Mouse (Mus musculus) heart, embryonic 16.5 days (tissue): Measurements from ENCODE around the gene Gse1. TPM values are rescaled to one million over a fixed set of nuclear protein-coding genes. Genes with fewer than 3 reads are reported as not detected.

ENCODE experiments used
- ATAC-seq: fragments of 200-750 bp; cut with Nextera tagmentation; replicated peaks from 2 replicates; pipeline ENCODE4 v1.8.0; 2017; ENCODE audit warnings: moderate number of reproducible peaks; ENCODE audit not compliant: insufficient read depth, low FRiP score; ENCODE audit errors: extremely low read depth
- H3K27ac ChIP-seq: fragments of 300-500 bp; sonication (generic); 2 replicates; pipeline ENCODE4 v1.5.1; 2014; ENCODE audit warnings: mild to moderate bottlenecking, low read length, control low read depth, moderate library complexity
- H3K27me3 ChIP-seq: fragments of 300-500 bp; sonication (generic); 2 replicates; pipeline ENCODE4 v1.6.1; 2014; ENCODE audit warnings: low read length, mixed read lengths; ENCODE audit not compliant: control insufficient read depth, insufficient read depth
- H3K36me3 ChIP-seq: fragments of 300-500 bp; sonication (generic); 2 replicates; pipeline ENCODE4 v1.6.1; 2014; ENCODE audit not compliant: control insufficient read depth, insufficient read depth
- H3K4me1 ChIP-seq: fragments of 300-500 bp; sonication (generic); 2 replicates; pipeline ENCODE4 v1.6.1; 2014; ENCODE audit warnings: low read length, mixed read lengths; ENCODE audit not compliant: control insufficient read depth, insufficient read depth
- H3K4me2 ChIP-seq: fragments of 300-500 bp; sonication (generic); 2 replicates; pipeline ENCODE4 v1.6.1; 2014; ENCODE audit warnings: low read depth, mild to moderate bottlenecking, control low read depth, low read length
- H3K4me3 ChIP-seq: fragments of 300-500 bp; sonication (generic); 2 replicates; pipeline ENCODE4 v1.5.1; 2014; ENCODE audit warnings: mild to moderate bottlenecking, control low read depth, low read length
- H3K9ac ChIP-seq: fragments of 300-500 bp; sonication (generic); 2 replicates; pipeline ENCODE4 v1.6.1; 2014; ENCODE audit warnings: low read length, control low read depth
- H3K9me3 ChIP-seq: fragments of 300-500 bp; sonication (generic); replicated peaks from 2 replicates; pipeline ENCODE4 v1.6.1; 2016; ENCODE audit warnings: low read length; ENCODE audit not compliant: control insufficient read depth
- WGBS: fragments of 180-500 bp; shearing (Covaris S2); extraction: QIAGEN DNeasy Blood & Tissue Kit; methylation state at CpG from one replicate; pipeline ENCODE4 v1.1.7; 2014; 5-methylcytosine and 5-hydroxymethylcytosine counted together
- polyA plus RNA-seq: library from polyadenylated mRNA; unstranded; fragments of >200 nt; fragmentation: Nextera tagmentation; extraction: Ambion mirVana; gene quantifications from 2 replicates; pipeline ENCODE4 v1.2.1, GENCODE M21; 2015

The Gse1 gene
- polyA plus RNA-seq, 1 experiment from 2014 or later = 7.7 TPM

GRCm38 (mm10) chr8:120563851-120564837, 335.9 kb downstream of the Gse1 start:
- no peaks in the 10 kb centered on the region for H3K9me3 ChIP-seq
- H3K27ac ChIP-seq = peak overlapping the region; percentile 92
- H3K27me3 ChIP-seq = no peaks in the 10 kb centered on the region
- 8% methylated on average over 20 of the region's 20 CpGs for WGBS
- peaks cover 25% of the 10 kb centered on the region for H3K36me3 ChIP-seq
- peaks cover 59% of the 10 kb centered on the region for H3K4me1 ChIP-seq
- H3K4me3 ChIP-seq = no peak overlapping the region
- H3K4me2 ChIP-seq = peak overlapping the region; percentile 44
- H3K9ac ChIP-seq = peak overlapping the region; percentile 39
- ATAC-seq = peak; percentile 68

DNA sequence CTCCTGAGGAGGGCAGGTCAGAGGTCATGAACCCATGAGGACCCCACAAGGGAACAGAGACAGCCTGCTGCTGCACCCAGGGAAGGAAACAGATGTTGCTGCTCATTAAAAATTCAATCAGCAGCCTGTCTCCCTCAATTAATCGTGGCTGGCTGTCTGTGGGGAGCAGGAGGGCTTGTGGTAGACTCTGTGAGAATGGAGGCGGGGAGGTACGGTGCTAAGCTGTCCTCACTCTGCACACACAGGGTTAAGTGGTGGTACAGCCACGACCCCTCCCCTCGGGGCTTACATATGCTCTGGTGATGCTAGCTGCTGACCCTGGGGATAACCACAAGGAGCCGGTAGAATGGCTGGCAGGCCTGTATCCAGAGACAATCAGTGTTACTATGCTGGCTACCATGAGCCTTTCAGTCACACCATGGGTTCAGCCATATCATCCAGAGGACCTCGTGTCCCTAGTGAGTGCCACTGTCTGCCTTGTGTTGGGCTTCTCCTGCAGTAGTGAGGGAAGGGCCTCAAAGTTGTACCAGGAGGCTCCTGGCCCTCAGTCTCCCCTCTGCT, 337.0 kb downstream of the Gse1 start:
- H3K9ac ChIP-seq = peak overlapping the region; percentile 14; the same call in 1 of the 2 replicates
- 38% methylated on average over 7 of the region's 7 CpGs for WGBS
- H3K36me3 ChIP-seq = peaks cover 30% of the 10 kb centered on the region
- peak overlapping the region; percentile 37; the same call in 1 of the 2 replicates for H3K27ac ChIP-seq
- H3K4me3 ChIP-seq = no peak overlapping the region
- H3K27me3 ChIP-seq = no peaks in the 10 kb centered on the region
- peaks cover 52% of the 10 kb centered on the region for H3K4me1 ChIP-seq
- no peak for ATAC-seq
- H3K4me2 ChIP-seq = no peak overlapping the region
- no peaks in the 10 kb centered on the region for H3K9me3 ChIP-seq

DNA sequence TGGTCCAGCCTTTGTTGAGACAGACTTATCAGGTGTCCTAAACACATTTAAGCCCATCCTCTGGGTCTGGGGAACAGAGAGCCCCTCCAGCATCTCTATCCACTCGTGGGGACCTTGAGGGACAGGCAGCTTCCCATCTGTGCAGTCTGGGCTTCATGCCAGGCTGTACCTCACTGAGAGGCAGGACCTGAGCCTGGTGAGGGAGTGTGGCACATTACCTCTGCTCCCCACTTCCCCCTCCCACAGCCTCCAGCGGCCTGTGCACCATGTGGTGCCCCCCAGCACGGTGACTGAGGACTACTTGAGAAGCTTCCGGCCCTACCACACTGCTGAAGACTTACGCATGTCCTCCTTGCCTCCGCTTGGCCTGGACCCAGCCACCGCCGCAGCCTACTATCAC, 338.4 kb downstream of the Gse1 start:
- Histone ChIP-seq H3K9me3 (no peaks in the 10 kb centered on the region), H3K4me3 (no peak overlapping the region), H3K9ac (no peak overlapping the region), H3K27ac (no peak overlapping the region), H3K36me3 (peaks cover 41% of the 10 kb centered on the region), H3K4me2 (no peak overlapping the region), H3K27me3 (no peaks in the 10 kb centered on the region), H3K4me1 (peaks cover 42% of the 10 kb centered on the region)
- no peak for ATAC-seq
- WGBS = 80% methylated on average over 8 of the region's 8 CpGs

- H3K4me2 ChIP-seq = no peak overlapping the region
- peaks cover 47% of the 10 kb centered on the region for H3K36me3 ChIP-seq
- no peaks in the 10 kb centered on the region for H3K27me3 ChIP-seq
- no peak for ATAC-seq
- H3K9ac ChIP-seq = no peak overlapping the region
- no peak overlapping the region for H3K4me3 ChIP-seq
- WGBS = 95% methylated on average over 17 of the region's 17 CpGs
- H3K4me1 ChIP-seq = peaks cover 31% of the 10 kb centered on the region
- no peak overlapping the region for H3K27ac ChIP-seq
- no peaks in the 10 kb centered on the region for H3K9me3 ChIP-seq
Measured at GRCm38 (mm10) chr8:120567731-120568130, 339.5 kb downstream of the Gse1 start.

DNA sequence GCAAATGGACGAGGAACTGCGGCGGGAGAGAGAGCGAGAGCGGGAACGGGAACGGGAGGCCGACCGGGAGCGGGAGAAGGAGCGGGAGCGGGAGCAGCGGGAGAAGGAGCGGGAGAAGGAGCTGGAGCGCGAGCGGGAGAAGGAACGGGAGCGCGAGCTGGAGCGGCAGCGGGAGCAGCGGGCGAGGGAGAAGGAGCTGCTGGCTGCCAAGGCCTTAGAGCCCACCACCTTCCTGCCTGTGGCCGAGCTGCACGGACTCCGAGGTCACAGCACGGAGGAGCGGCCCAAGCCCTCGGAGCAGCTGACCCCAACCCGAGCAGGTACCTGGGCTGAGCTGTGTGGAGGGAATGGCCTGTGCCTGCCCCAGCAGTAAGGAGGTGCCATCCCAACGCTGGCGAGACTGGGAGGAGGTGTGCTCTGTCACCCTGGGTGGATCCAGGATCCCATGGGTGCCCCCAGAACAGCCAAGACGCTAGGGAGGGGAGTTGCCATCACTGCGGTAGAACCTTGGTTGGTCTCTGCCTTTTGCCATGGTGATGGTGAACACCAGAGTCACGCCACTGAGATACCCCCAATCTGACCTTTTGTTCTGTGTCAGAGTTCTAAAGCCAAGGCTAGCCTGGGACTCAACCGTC, 340.0 kb downstream of the Gse1 start:
- H3K4me3 ChIP-seq = no peak overlapping the region
- H3K9ac ChIP-seq = no peak overlapping the region
- H3K27me3 ChIP-seq = no peaks in the 10 kb centered on the region
- WGBS = 95% methylated on average over 37 of the region's 37 CpGs
- peaks cover 52% of the 10 kb centered on the region for H3K36me3 ChIP-seq
- no peak overlapping the region for H3K4me2 ChIP-seq
- ATAC-seq = no peak
- H3K4me1 ChIP-seq = peaks cover 26% of the 10 kb centered on the region
- H3K27ac ChIP-seq = no peak overlapping the region
- H3K9me3 ChIP-seq = no peaks in the 10 kb centered on the region

DNA sequence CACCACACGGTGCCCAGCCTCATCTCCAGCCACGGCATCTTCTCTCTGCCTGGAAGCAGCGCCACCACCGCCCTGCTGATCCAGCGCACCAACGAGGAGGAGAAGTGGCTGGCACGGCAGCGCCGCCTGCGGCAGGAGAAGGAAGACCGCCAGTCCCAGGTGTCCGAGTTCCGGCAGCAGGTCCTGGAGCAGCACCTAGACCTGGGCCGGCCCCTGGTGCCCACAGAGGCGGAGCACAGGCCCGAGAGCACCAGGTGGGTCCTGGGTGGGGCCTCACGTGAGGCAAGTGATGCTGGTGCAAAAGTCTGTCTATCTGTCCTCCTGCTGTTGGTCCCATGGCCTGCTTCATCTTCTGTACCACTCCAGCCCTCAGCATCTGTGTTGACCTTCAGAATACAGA, 340.9 kb downstream of the Gse1 start:
- no peaks in the 10 kb centered on the region for H3K27me3 ChIP-seq
- no peaks in the 10 kb centered on the region for H3K9me3 ChIP-seq
- peaks cover 18% of the 10 kb centered on the region for H3K4me1 ChIP-seq
- no peak overlapping the region for H3K27ac ChIP-seq
- no peak overlapping the region for H3K4me3 ChIP-seq
- H3K9ac ChIP-seq = no peak overlapping the region
- no peak overlapping the region for H3K4me2 ChIP-seq
- 91% methylated on average over 17 of the region's 17 CpGs for WGBS
- no peak for ATAC-seq
- peaks cover 61% of the 10 kb centered on the region for H3K36me3 ChIP-seq

GRCm38 (mm10) chr8:120569939-120570715, 341.9 kb downstream of the Gse1 start:
- H3K36me3 ChIP-seq = peaks cover 71% of the 10 kb centered on the region
- no peak overlapping the region for H3K4me3 ChIP-seq
- H3K4me1 ChIP-seq = peaks cover 8% of the 10 kb centered on the region
- H3K27ac ChIP-seq = no peak overlapping the region
- H3K4me2 ChIP-seq = no peak overlapping the region
- WGBS = 47% methylated on average over 13 of the region's 13 CpGs
- no peaks in the 10 kb centered on the region for H3K9me3 ChIP-seq
- H3K27me3 ChIP-seq = no peaks in the 10 kb centered on the region
- no peak overlapping the region for H3K9ac ChIP-seq
- ATAC-seq = no peak; the same call in 1 of the 2 replicates

GRCm38 (mm10) chr8:120571561-120571960, 343.3 kb downstream of the Gse1 start:
- Histone ChIP-seq H3K9ac (no peak overlapping the region), H3K4me3 (no peak overlapping the region), H3K9me3 (no peaks in the 10 kb centered on the region), H3K4me2 (no peak overlapping the region), H3K4me1 (peaks cover 6% of the 10 kb centered on the region), H3K27me3 (no peaks in the 10 kb centered on the region), H3K36me3 (peaks cover 84% of the 10 kb centered on the region), H3K27ac (no peak overlapping the region)
- WGBS = 78% methylated on average over 8 of the region's 8 CpGs
- ATAC-seq = no peak
